Mouse (Mus musculus) c-Kit-negative CD71-positive TER-119-positive erythroid progenitor cells, embryonic 14.5 days (primary cell): Measurements from ENCODE around the gene Thap3.

Experiments used
- DNase-seq: peaks from one replicate; pipeline ENCODE4 v3.0.0-alpha.2; 2013; ENCODE audit warnings: low read depth, low spot score

Thap3 gene

GRCm38 (mm10) chr4:151985886-151986285 lies 2.9 kb downstream of the Thap3 start:
- DNase-seq, result no peak

GRCm38 (mm10) chr4:151983560-151983959 lies 5.2 kb downstream of the Thap3 start:
- DNase-seq, result no peak

- no peak for DNase-seq
These were observed 5.8 kb downstream of the Thap3 start for GRCm38 (mm10) chr4:151983043-151983442.

DNA sequence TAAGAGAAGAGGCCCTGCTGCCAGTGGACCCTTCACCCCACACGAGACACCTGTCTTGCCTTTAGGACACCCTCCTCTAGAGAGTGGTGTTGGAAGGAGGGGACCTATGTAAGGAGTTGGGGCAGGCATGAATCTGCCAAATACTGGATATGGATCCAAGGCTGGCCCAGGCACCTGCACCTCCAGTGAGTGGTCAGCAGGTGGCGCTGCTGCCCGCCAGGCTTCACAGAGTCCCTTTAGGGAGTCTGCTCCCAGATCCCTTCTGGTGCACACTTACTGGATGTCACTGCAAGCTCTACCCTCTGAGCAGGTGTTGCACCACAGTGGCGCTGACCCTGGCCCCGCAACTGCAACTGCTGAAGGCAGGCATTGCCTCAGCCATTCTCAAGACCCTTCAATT lies 7.4 kb downstream of the Thap3 start:
- peak; percentile 69 for DNase-seq

DNA sequence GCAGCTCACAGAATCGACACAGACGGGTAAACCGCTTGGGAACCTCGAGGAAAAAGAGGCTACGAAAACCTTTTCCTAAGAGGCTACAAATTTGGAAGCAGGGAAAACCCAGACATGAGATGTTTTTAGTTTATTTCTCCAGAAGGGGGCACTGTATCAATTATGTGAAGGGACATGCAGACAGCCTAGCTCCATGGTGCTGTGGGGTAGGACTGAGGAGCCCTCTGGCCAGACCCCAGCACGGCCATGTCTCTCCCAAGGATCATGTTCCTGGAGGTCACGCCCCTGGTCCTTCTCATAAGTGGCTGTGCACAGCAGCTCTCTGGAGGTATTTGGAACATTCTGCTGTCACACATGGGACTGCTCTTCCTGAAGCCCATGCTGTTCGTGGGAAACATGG lies 8.1 kb downstream of the Thap3 start:
- DNase-seq, result no peak

- DNase-seq, result peak; percentile 58
These were observed 11.0 kb downstream of the Thap3 start for GRCm38 (mm10) chr4:151977748-151978147.

DNA sequence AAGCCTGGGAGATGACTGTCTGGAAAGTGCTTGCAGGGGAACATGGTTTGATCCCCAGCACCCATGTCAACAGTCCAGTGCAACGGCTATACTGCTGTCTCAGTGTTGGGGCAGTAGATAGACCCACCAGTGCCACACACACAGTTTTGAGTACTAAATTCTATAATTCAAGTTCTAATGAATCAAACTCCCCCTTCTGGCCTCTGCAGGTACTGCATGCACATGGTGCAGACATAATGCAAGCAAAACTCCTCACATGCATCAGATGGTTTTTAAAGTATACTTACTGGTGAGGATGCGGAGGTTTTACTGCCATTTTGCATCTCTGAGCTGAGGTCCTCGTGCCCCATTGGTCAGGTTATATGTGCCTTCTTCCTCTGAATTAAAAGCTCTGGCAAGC lies 13.4 kb downstream of the Thap3 start:
- peak; percentile 60 for DNase-seq

DNA sequence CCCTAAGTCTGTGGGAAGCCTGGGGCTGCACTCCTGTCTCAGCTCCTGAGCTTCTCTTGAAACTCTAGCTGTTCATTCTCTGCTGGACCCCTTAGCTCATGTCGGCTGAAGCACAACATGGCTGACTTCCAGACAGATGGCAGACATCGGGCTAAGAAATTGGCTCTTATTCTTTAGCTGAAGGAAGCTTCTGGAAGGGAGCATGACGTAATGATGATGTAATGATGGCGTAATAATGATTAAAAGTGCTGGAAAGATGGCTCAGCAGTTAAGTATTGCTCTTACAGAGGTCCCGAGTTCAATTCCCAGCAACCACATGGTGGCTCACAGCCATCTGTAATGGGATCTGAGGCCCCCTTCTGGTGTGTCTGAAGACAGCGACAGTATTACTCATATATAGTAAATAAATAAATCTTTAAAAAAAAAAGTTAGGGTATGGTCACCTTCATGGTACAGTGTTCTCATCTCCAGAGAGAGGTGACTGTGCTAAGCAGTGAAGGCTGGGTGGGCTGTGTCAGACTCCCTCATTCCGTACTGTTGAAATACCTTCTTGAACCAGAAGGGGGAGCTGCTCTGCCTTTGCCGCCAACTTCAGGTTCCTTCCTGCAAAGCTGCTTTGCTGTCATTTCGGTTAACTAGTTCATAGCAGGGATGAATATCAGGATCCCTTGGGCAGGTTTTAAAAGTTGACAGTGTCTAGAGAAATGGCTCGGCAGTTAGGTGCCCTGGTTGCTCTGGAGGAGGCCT lies 16.4 kb downstream of the Thap3 start:
- no peak for DNase-seq

DNA sequence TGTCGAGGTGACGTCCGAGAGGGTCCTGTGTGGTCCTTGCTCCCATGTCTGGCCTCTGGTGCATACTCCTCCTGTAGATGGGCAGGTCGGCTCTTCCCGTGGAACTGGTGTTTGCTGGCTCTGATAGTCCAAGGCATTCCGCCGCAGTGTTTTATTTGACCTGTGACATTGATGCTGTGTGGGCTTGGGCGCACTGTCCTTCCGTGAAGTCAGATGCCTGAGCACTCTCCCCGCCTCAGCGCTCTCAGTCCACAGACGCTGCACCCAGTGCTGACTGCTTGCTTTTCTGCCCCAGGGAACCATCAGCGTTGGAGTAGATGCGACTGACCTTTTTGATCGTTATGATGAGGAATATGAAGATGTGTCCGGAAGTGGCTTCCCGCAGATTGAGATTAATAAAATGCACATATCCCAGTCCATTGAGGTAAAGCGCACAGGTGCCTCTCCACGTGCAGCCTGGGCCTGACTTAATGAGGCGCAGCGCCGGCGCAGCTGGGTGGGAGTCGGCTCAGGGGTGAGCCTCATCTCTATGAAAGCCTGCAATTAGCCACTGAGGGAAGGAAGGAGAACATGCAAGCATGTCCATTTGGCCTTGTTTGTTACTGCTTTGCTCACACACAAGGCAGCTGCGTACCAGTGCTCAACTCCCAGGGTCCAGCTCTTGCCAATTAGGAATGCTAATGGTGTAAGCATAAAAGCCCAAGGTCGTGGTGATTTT lies 20.4 kb downstream of the Thap3 start:
- no peak for DNase-seq

DNA sequence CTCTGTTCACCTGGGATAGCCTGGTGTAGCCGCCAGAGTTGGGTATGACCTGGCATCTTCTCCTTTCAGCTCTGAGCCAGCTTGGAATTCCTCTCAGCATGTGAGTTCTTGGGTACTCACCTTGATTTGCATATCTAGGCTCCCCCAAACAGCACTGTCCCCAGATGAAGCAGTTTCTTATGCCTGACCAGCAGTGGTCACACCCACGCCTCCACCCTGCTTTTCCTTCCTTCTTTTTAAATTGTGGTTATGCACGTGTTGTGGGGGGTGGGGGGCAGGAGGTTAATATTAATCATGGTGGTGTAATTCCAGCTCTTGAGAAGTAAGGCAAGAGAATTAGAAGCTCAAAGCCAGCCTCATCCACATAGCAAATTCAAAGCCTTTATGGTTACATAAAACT lies 26.0 kb downstream of the Thap3 start:
- no peak for DNase-seq

- DNase-seq, result peak; percentile 84
These were observed 28.3 kb downstream of the Thap3 start for GRCm38 (mm10) chr4:151960513-151960854.

GRCm38 (mm10) chr4:151959849-151960512 lies 28.8 kb downstream of the Thap3 start:
- DNase-seq, result no peak

- peak; percentile 73 for DNase-seq
These were observed 31.0 kb downstream of the Thap3 start for GRCm38 (mm10) chr4:151957584-151958315.

- no peak for DNase-seq
These were observed 33.0 kb downstream of the Thap3 start for GRCm38 (mm10) chr4:151955791-151956190.

DNA sequence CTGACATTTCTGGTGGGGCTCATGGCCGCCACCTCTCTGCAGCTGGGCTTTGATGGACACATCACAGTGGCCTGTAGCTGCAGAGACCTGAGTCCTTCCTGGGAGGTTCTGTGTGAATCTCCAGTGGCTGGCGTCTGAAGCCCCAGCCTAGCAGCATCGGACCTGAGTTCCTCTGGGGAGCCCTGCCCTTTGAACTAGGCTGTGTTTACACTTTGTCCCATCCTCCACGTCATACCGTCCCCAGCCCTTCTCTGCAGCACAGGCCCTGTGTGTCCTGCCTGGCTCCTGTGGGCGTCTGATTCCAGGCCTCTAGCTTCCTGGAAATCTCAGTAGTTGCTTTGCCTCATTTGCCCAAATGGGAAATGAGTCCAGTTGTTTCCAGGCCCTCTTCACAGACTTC lies 35.6 kb downstream of the Thap3 start:
- no peak for DNase-seq

DNA sequence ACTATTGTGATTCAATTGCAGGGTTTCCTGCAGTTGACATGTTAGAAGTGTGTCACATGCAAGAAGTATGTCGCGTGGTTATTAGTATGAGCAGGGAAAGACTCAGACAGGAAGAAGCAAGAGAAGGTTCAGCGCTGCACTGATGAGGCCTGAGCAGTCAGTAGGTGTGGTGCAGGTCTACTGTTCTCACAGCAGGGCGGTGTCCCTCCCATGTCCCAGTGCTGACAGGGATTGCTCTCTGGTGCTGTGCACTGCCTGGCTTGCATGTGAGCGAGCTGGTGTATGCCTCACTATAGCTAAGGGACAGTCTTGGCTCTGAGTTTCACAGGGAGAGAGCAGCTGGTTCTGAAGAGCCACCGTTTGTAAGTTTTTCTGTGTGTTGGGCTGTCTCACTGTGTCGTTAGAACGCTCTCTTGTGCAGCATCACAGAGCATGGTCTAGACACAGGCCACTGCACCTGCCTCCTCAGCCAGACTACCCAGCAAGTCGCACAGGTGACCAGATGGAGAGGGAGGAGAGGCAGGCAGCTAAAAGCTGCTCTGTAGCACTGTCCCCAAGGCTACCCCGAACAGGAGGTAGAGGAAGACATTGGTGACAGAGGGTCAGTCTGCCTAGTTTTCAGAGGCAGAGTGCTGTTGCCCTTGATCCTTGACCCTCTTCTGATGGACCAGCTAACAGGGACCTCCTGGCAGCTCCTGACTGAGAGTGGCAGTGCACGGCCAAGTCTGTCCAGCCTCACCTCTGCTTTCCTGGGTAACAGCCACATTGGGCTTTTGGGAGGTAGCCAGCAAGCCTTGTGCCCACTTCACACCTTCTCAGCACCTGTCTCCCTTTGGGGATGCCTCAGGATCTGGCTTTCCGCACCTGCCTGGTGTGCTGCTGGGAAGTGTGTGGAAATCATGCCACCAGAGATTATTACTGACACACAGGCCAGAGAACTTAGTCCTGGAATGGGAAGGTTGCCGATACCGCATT lies 40.0 kb downstream of the Thap3 start:
- no peak for DNase-seq

GRCm38 (mm10) chr4:151946211-151946610 lies 42.6 kb downstream of the Thap3 start:
- no peak for DNase-seq

- DNase-seq, result no peak
These were observed 50.7 kb downstream of the Thap3 start for GRCm38 (mm10) chr4:151938089-151938488.

DNA sequence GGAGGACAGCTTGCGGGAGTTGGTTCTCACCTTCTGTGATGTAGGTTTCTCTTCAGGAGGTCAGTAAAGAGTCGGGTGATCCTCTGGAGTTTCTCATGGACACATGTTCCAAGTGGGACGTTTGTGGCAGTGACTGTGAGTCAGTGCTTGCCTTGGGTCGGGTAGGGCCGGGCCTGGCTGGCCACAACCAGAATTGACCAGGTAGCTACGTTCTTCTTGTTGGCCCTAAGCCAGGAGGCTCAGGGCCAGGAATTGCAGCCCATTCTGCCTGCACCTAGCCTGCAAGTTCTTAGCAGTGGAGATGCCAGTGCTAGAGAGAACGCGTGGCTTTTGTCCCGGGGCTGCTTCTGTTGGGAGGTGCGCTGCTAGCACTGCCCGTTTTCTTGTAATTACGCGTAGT lies 51.4 kb downstream of the Thap3 start:
- no peak for DNase-seq

DNA sequence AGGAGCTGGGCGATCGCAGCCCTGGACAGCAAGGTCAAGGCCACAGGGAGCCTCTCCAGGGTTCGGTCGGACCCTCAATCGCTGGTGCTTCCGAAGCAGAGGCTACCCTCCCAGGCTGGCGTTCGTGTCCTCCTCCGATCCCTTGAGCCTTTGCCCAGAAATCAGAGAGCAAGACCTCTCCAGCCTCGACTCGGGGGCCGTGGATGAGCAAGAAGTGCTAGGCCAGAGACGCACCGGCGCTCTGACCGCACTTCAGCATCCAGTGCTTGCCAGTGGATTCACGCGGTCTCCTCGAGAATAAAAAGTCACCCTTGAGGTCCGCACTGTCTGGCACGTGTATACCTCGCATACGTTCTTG lies 54.6 kb downstream of the Thap3 start:
- no peak for DNase-seq
